Mouse (Mus musculus) left cerebral cortex, postnatal 25 days (tissue): ENCODE data around the gene Akr7a5. TPM values are rescaled to one million over a fixed set of nuclear protein-coding genes. Genes with fewer than 3 reads are reported as not detected.

Source experiments
- DNase-seq, 2 experiments: peaks; one replicate each; pipeline ENCODE4 v3.0.0; 2022; ENCODE audit warnings: low spot score in 2 of 2, mixed read lengths in 1 of 2
- intact Hi-C: fragments of 180-260 bp; cut with DNase I; formaldehyde crosslinking; loops from one replicate; pipeline ENCODE4 v1.15.1; 2025
- total RNA-seq, 2 experiments: library from RNA; stranded (reverse); gene quantifications; 2 replicates each; pipeline ENCODE4 v1.2.3; 2021

Akr7a5 gene
- total RNA-seq, 2 experiments from 2014 or later: 24.4 to 30.1 TPM

GRCm38 (mm10) chr4:139292038-139292437 lies 18.5 kb upstream of the Akr7a5 start:
- no peak for DNase-seq
- intact Hi-C loops: no loop called here

DNA sequence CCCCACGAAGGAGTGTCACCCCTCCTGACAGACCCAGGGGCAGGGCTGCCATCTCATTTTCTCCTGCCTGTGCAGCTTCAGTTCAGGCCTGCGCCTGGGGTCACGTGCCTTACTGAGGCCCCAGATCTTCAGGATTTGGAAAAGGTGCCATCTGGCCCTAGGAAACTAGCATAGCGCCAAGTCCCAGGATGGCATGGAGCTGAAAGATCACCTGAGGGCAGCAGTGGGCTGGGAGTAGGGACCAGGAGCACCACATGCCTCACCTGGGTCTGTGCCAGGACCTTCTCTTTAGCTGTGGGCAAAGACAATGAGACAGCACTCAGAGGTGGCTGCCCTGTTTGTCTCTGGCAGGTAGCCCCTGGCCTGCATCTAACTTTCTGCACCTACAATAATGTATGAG lies 13.0 kb upstream of the Akr7a5 start:
- intact Hi-C loops: no loop called here
- no peak for DNase-seq

- intact Hi-C loops: no loop called here
Measured at GRCm38 (mm10) chr4:139298671-139299366, 11.7 kb upstream of the Akr7a5 start.

DNA sequence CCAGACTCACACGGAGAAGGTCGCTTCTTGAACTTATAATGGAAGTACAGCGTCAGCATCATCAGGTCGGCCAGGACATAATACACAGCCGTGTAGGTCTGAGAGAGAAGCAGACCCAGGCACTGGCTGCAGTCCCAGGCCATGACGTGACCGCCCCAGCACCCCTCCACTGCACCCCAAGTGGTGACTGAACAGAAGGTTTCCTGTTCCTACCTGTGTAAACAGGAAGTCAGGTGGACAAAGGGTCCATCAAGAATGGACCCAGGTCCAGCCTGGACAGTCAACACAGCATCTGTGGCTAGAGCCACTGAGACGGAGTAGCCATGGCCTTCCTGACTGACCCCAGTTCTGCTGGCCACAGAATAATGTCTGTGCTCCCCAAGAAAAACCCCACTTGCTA lies 8.8 kb upstream of the Akr7a5 start:
- DNase-seq: no peak
- intact Hi-C loops: no loop called here

More at GRCm38 (mm10) chr4:139298671-139299366, 11.7 kb upstream of the Akr7a5 start:
- no peak for DNase-seq

DNA sequence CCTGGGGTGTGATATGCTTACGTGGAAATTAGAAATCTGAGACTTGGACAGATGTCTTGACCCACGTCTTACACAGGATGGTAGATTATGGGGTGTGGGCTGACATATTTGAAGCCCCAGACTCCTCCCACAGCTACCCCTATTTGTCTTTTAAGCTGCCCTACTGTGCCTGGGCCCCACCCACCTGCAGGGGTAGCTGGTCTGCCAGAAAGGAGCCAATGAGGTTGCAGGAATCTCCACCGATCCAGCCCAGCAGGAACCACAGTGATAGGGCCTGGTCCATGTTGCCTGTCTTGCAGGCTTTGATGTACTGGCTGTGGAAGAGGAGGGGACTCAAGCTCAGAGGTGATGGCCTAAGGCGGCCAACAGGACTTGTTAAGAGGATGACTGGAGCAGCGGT lies 8.3 kb upstream of the Akr7a5 start:
- no peak for DNase-seq
- intact Hi-C loops: no loop called here

- no peak for DNase-seq
- intact Hi-C loops: no loop called here
Measured at GRCm38 (mm10) chr4:139305521-139305920, 5.0 kb upstream of the Akr7a5 start.

DNA sequence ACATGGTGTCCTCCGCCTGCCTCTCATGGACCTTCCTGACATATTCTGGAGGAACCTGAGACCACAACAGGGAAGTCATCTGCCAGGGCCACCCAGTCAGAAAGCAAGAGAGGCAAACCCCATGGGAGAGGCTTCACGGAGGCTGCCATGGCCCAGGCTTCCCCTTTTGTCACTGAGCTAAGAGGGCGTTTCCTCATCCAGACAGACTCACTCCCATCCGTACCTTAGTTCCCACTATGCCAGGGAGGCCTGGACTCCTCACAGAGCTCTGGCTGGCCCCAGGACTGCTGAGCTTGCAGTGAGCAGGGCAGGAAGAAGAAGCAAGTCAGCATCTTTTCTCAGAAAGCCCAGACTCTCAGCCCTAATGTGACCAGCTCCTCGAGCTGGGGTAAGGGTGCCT lies 2.6 kb upstream of the Akr7a5 start:
- intact Hi-C loops: no loop called here
- no peak for DNase-seq

- DNase-seq: no peak
- intact Hi-C loops: loop anchor here (1.0 kb wide), 2 partner anchors 43 to 117 kb away; partner anchors contain the start of genes Capzb, Emc1, Mrto4 and Ubr4
Measured at GRCm38 (mm10) chr4:139309651-139310050, 893 bp upstream of the Akr7a5 start.

DNA sequence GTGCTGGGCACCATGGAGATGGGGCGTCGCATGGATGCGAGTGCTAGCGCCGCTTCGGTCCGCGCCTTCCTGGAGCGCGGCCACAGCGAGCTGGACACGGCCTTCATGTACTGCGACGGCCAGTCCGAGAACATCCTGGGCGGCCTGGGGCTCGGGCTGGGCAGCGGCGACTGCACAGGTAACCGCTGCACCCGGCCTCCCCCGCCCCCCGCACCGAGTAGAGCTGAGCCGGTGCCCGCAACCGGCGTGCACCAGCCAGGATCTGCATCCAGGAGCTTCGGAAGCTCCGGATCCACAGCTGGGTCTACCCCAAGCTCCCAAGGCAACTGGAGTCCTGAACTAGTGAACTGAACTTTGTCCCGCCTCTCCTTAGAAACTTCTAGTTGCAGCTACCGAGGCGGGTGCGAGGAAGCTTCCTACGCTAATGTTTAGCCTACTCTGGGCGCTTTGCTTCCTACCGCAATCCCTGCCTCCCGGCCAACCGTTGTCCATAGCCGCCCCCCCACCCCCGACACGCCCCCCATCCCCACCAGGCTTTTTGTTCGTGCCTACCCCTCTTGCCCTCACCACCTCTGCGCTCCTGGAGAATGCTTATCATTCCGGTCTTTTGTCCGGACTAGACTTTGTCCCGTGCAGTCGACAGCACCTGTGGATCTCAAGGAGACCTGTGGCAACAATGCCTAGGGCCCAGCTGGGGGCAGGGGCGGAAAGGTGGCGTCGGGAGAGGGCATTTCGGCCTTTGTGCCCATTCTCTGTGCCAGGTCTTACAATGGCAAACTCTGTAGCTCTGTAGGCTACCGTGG lies 556 bp downstream of the Akr7a5 start:
- intact Hi-C loops: loop anchor here (1.0 kb wide), 2 partner anchors 41 to 119 kb away; partner anchors contain the start of genes Capzb, Emc1, Mrto4 and Ubr4
- DNase-seq: no peak

DNA sequence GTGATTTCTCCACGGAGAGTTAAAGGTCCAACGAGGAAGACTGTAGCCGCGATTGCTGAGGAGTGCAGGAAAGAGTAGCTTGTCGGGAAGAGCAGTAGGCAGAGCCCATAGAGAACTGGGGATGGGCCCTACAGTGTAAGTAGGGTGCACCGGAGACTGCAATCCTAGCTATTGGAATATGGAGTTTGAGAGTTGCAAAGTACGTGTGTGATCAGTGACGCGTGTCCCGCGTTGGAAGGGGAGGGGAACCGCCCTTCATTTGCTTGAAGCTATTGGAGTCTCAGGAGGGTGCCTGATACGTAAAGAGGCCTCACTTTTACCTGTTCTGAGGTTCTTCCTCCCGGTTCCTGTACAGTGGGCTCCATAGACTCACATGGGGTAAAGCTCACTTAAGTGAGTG lies 1.2 kb downstream of the Akr7a5 start:
- intact Hi-C loops: no loop called here
- no peak for DNase-seq

- intact Hi-C loops: no loop called here
- DNase-seq: no peak
Measured at GRCm38 (mm10) chr4:139312632-139313031, 2.1 kb downstream of the Akr7a5 start.

DNA sequence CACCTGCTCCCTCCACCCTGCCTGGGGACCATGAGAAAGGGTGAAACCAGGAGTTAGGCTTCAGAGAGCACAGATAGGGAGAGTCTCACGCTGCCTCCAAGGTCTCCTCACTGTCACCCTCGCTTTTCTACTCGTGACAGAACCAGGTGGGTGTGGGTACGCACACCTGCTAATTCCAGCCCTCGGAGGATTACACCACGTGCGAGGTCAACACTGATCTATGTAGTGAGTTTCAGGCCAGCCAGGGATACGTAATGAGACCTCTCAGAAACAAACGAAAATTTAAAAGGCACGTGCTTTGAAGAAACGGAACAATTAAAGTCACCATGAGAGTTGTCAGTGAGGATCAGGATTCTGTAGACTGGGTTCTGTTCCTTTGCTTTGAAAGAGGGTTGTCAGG lies 7.9 kb downstream of the Akr7a5 start:
- DNase-seq: no peak
- intact Hi-C loops: no loop called here

DNA sequence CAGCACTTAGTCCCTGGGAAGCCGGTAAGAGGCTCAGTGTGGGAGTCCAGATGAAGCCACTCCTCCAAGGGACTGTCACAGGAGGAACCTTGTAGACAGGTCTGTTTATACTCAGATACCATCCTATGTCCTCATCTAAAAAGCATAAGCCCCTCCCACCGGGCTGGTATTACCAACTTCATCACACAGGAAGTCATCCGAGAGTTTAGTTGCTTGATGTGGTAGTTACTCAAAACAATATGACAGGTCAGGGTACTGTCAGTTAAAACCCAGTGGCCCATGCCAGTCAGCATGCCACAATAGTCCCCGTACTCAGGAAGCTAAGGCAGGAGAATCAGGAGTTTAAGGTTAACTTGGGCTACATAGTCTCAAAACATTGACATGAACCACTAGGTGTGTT lies 9.2 kb downstream of the Akr7a5 start:
- intact Hi-C loops: loop anchor here (10.0 kb wide), 1 partner anchor 395 kb away; no protein-coding TSS in a partner anchor
- no peak for DNase-seq

- no peak for DNase-seq
- intact Hi-C loops: loop anchor here (5.0 kb wide), 1 partner anchor 243 kb away; no protein-coding TSS in a partner anchor
Measured at GRCm38 (mm10) chr4:139330605-139331004, 20.1 kb downstream of the Akr7a5 start.

- intact Hi-C loops: loop anchor here (5.0 kb wide), 1 partner anchor 247 kb away; no protein-coding TSS in a partner anchor
- DNase-seq: no peak
Measured at GRCm38 (mm10) chr4:139334631-139335295, 24.2 kb downstream of the Akr7a5 start.

DNA sequence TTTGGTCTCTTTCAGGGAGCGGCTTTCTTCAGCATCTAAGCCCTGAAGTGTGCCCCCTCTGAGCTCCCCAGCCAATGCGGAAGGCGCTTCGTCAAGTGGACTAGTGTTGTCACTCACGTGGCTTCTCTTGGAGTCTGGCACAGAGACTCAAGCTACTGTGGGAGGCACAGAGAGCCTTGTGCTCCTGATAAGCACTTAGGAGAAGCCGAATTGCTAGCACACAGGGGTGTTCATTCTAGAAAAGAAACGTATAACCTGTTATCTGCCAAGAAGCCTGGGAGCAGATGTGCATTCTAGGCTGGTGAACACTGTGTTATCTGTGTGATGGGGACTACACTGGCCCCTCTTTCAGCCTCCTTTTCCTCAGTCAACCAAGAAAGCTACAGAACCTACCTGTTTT lies 25.0 kb downstream of the Akr7a5 start:
- DNase-seq: no peak
- intact Hi-C loops: no loop called here

- intact Hi-C loops: no loop called here
- DNase-seq: peak; percentile 39
Measured at GRCm38 (mm10) chr4:139336822-139337483, 26.4 kb downstream of the Akr7a5 start.

- intact Hi-C loops: no loop called here
- no peak for DNase-seq
Measured at GRCm38 (mm10) chr4:139338145-139338544, 27.6 kb downstream of the Akr7a5 start.

DNA sequence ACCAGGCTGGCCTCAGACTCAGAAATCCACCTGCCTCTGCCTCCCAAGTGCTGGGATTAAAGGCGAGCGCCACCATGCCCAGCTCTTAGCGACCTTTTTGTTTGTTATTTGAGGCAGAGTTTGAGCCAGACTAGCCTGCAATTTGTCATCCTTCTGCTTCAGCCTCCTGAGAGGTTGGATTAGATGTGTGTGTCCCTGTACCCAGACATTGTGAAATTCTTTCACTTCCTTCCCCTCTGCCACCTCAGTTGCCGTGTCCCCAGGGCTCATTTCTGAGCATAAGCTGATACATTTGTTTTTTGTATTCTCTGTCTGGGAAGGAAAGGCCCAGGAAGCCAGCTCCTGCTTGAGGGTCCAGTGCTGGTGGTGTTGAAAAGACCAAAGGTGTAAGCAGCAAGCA lies 30.3 kb downstream of the Akr7a5 start:
- DNase-seq: no peak
- intact Hi-C loops: no loop called here
